Mouse (Mus musculus) lung, postnatal 0 days (tissue): ENCODE results near the gene Dok5. TPM values are rescaled to one million over a fixed set of nuclear protein-coding genes. Genes with fewer than 3 reads are reported as not detected.

Experiments used
- ATAC-seq: fragments of 200-750 bp; cut with Nextera tagmentation; 2 replicates; pipeline ENCODE4 v1.8.0; 2017; ENCODE audit warnings: moderate library complexity
- DNase-seq: peaks from one replicate; pipeline ENCODE4 v3.0.0-alpha.2; 2016; ENCODE audit warnings: low spot score
- H3K27ac ChIP-seq: fragments of 300-500 bp; sonication (generic); 2 replicates; pipeline ENCODE4 v1.5.1; 2014; ENCODE audit warnings: antibody characterized with exemption, mild to moderate bottlenecking, low read length, mixed read lengths
- H3K27me3 ChIP-seq: fragments of 300-500 bp; sonication (generic); replicated peaks from 2 replicates; pipeline ENCODE4 v1.6.1; 2014; ENCODE audit warnings: low read length, mixed read lengths; ENCODE audit not compliant: insufficient read depth
- H3K36me3 ChIP-seq: fragments of 300-500 bp; sonication (generic); 2 replicates; pipeline ENCODE4 v1.6.1; 2014; ENCODE audit warnings: low read length, mixed read lengths; ENCODE audit not compliant: insufficient read depth
- H3K4me1 ChIP-seq: fragments of 300-500 bp; sonication (generic); 2 replicates; pipeline ENCODE4 v1.6.1; 2014; ENCODE audit warnings: antibody characterized with exemption, low read depth, low read length, mixed read lengths; ENCODE audit not compliant: insufficient read depth
- H3K4me2 ChIP-seq: fragments of 300-500 bp; sonication (generic); replicated peaks from 2 replicates; pipeline ENCODE4 v1.6.1; 2014; ENCODE audit warnings: low read depth, mild to moderate bottlenecking, low read length, moderate library complexity, mixed read lengths
- H3K4me3 ChIP-seq: fragments of 300-500 bp; sonication (generic); 2 replicates; pipeline ENCODE4 v1.5.1; 2014; ENCODE audit warnings: low read depth, low read length
- H3K9ac ChIP-seq: fragments of 300-500 bp; sonication (generic); replicated peaks from 2 replicates; pipeline ENCODE4 v1.6.1; 2014; ENCODE audit warnings: low read depth, mild to moderate bottlenecking
- H3K9me3 ChIP-seq: fragments of 300-500 bp; sonication (generic); 2 replicates; pipeline ENCODE4 v1.6.1; 2016; ENCODE audit warnings: low read length, mixed read lengths
- CTCF ChIP-seq: IDR thresholded peaks from 2 replicates; pipeline ENCODE4 v1.5.1; 2016; ENCODE audit warnings: antibody characterized with exemption, mild to moderate bottlenecking
- EP300 ChIP-seq: IDR thresholded peaks from 2 replicates; pipeline ENCODE4 v1.6.1; 2016; ENCODE audit warnings: antibody characterized with exemption, mild to moderate bottlenecking, control low read depth
- WGBS: fragments of 180-500 bp; shearing (Covaris S2); extraction: QIAGEN DNeasy Blood & Tissue Kit; methylation state at CpG from one replicate; pipeline ENCODE4 v1.1.7; 2014; 5-methylcytosine and 5-hydroxymethylcytosine counted together
- polyA plus RNA-seq: library from polyadenylated mRNA; unstranded; fragments of >200 nt; fragmentation: Nextera tagmentation; extraction: Ambion mirVana; gene quantifications from 2 replicates; pipeline ENCODE4 v1.2.1, GENCODE M21; 2015

Dok5 gene
- polyA plus RNA-seq, 1 experiment from 2014 or later = 0.55 TPM

DNA sequence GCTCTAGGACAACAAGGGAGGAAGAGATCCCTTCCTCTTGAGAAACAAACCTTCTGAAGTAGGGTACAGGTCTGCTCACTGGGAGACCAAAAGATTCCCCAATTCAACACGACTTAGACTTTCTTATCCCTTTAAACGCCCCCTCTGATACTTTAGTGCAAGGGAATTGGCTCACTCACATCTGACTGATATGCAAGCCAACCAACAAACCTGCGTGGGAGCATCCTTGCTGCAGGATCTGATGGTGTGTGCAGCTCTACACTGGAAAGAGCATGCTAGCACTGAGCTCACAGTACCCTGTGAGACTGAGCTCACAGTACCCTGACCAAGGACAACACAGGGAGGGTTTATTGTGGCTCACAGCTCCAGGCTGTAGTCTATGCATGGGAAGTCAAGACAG, 139.9 kb downstream of the Dok5 start:
- Histone ChIP-seq H3K36me3 (no peaks in the 10 kb centered on the region), H3K9me3 (no peaks in the 10 kb centered on the region), H3K9ac (no peak overlapping the region), H3K4me1 (no peaks in the 10 kb centered on the region), H3K27ac (no peak overlapping the region), H3K4me3 (no peak overlapping the region), H3K4me2 (no peak overlapping the region), H3K27me3 (no peaks in the 10 kb centered on the region)
- TF ChIP-seq CTCF (no peak), EP300 (no peak)
- ATAC-seq (no peak), DNase-seq (no peak)
- 80% methylated on average over 3 of the region's 3 CpGs for WGBS

DNA sequence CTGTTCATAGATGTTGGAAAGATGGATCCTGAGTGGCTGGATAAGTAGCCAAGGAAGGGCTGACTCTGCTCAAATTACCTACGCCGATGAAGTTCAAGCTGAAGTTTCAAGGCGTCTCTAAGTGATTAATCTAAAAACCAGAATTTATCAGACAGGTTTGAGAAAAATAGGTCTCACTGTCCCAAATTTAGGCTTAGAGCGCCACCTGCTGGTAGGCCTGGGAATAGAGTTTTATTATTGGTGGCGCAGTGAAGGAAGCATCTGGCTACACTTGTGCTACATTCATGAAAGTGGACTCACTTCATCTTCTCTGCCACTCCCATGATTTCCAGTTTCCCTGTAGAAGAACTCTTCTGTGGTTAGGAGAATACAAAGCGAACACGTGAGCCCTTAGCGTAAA, 141.8 kb downstream of the Dok5 start:
- Histone ChIP-seq H3K9me3 (no peaks in the 10 kb centered on the region), H3K36me3 (no peaks in the 10 kb centered on the region), H3K27ac (no peak overlapping the region), H3K4me1 (no peaks in the 10 kb centered on the region), H3K9ac (no peak overlapping the region), H3K4me2 (no peak overlapping the region), H3K27me3 (no peaks in the 10 kb centered on the region), H3K4me3 (no peak overlapping the region)
- DNase-seq (peak; percentile 66), ATAC-seq (no peak)
- WGBS = 6% methylated on average over 8 of the region's 8 CpGs
- peak; percentile 96 for TF ChIP-seq CTCF
- no peak for TF ChIP-seq EP300

DNA sequence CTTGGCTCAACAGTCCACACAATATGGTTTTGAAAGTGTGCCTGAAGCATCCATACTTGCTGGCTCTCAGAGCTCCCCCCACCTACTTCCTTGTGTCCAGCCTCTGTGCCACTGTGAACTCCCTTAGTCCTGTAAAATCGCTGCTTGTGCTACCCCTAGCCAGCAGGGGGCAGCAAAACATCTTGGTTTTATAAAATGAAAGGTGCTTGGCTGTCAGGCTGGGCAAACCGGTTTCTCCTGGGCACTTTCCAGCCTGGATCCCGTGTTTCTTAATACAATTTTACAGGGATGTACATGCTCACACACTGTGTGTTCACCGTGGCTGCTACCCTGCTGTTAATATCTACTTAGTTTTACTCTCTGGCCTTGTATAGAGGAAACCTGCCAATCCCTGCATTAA, 145.9 kb downstream of the Dok5 start:
- H3K4me1 ChIP-seq = no peaks in the 10 kb centered on the region
- H3K9ac ChIP-seq = no peak overlapping the region
- 0% methylated on average over 4 of the region's 4 CpGs for WGBS
- H3K9me3 ChIP-seq = no peaks in the 10 kb centered on the region
- H3K36me3 ChIP-seq = no peaks in the 10 kb centered on the region
- DNase-seq (peak; percentile 87), ATAC-seq (peak; percentile 79)
- no peak overlapping the region for H3K4me3 ChIP-seq
- no peaks in the 10 kb centered on the region for H3K27me3 ChIP-seq
- H3K4me2 ChIP-seq = no peak overlapping the region
- TF ChIP-seq CTCF = peak; percentile 88
- TF ChIP-seq EP300 = no peak
- H3K27ac ChIP-seq = no peak overlapping the region

DNA sequence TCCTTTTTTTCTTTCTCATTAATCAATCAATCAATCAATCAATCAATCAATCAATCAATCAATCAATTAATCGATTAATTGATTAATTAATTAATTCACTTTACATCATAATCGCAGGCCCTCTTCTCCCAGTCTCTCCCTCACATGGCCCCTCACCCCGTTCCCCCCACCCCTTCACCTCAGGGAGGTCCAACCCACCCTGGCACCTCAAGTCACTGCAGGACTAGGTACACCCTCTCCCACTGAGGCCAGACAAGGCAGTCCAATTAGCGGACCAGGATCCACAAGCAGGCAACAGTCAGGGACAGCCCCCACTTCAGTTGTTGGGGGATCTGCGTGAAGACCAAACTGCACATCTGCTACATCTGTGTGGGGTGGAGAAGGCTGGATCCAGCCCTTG, 146.3 kb downstream of the Dok5 start:
- WGBS = 59% methylated on average over 5 of the region's 5 CpGs
- Histone ChIP-seq H3K9me3 (no peaks in the 10 kb centered on the region), H3K4me2 (no peak overlapping the region), H3K4me1 (no peaks in the 10 kb centered on the region), H3K4me3 (no peak overlapping the region), H3K27ac (no peak overlapping the region), H3K9ac (no peak overlapping the region), H3K27me3 (no peaks in the 10 kb centered on the region), H3K36me3 (no peaks in the 10 kb centered on the region)
- ATAC-seq (no peak), DNase-seq (no peak)
- no peak for TF ChIP-seq CTCF

DNA sequence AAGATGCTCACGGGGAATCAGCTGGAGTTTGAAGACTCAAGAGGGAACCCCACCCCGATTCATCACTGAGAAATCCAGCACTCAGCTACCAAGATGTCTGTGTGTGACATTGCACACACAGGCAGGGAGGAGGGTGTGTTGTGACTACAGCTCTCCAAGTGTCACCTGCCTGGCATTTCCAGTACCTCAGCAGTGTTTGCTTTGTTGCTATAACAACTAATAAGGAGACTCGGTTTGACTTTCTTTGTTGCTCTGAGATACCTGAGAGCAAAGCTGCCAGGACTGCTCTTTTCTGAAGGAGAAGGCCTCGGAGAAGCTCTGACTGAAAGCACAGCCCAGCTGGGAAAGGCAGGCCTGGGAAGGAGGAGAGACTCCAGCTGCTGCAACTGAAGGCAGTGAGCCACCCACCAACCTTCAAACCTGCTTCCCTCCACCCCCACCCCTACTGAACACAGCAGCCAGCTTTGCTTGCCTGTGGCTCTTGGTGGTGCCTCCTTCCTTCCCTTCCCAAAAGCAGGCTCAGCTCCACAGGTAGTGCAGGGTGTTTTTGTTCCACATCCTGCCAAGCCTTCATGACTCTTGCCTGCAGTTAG, 152.7 kb downstream of the Dok5 start:
- Histone ChIP-seq H3K27me3 (no peaks in the 10 kb centered on the region), H3K27ac (no peak overlapping the region), H3K9me3 (no peaks in the 10 kb centered on the region), H3K9ac (no peak overlapping the region), H3K4me3 (no peak overlapping the region), H3K4me2 (no peak overlapping the region), H3K4me1 (no peaks in the 10 kb centered on the region), H3K36me3 (no peaks in the 10 kb centered on the region)
- ATAC-seq (peak; percentile 85), DNase-seq (peak; percentile 70)
- WGBS = 32% methylated on average over 4 of the region's 4 CpGs
- TF ChIP-seq CTCF (no peak), EP300 (no peak)

- WGBS = 67% methylated on average over 9 of the region's 9 CpGs
- TF ChIP-seq EP300 (no peak), CTCF (no peak)
- H3K36me3 ChIP-seq = no peaks in the 10 kb centered on the region
- no peak overlapping the region for H3K4me3 ChIP-seq
- ATAC-seq (no peak), DNase-seq (no peak)
- H3K9ac ChIP-seq = no peak overlapping the region
- no peak overlapping the region for H3K27ac ChIP-seq
- H3K4me2 ChIP-seq = no peak overlapping the region
- no peaks in the 10 kb centered on the region for H3K27me3 ChIP-seq
- H3K9me3 ChIP-seq = no peaks in the 10 kb centered on the region
- H3K4me1 ChIP-seq = no peaks in the 10 kb centered on the region
Measured at GRCm38 (mm10) chr2:170887984-170888383, 156.4 kb downstream of the Dok5 start.

DNA sequence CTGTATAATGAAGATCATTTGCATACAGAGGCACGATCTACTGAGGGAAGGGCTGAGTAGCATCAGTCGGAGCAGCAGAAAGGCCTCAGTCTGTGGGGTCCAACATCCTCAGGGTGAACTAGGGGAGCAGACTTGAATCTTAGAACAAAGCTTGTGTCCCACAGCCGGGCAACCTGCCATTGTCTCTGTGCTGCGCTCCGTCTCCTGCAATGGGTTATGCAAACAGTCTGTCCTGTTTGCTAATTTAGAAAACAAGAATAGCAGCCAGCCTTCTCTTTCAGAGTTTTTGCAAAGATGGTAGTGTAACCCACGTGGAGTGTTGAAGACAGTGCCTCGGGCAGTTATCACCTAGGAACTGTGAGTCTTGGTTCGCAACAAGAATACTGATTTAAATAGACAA, 163.5 kb downstream of the Dok5 start:
- H3K4me3 ChIP-seq = no peak overlapping the region
- no peak overlapping the region for H3K4me2 ChIP-seq
- H3K9ac ChIP-seq = no peak overlapping the region
- H3K27me3 ChIP-seq = no peaks in the 10 kb centered on the region
- DNase-seq (no peak), ATAC-seq (no peak)
- H3K9me3 ChIP-seq = no peaks in the 10 kb centered on the region
- TF ChIP-seq CTCF (no peak), EP300 (no peak)
- WGBS = 71% methylated on average over 8 of the region's 8 CpGs
- H3K27ac ChIP-seq = no peak overlapping the region
- no peaks in the 10 kb centered on the region for H3K4me1 ChIP-seq
- H3K36me3 ChIP-seq = no peaks in the 10 kb centered on the region
